Comparison of ENCODE assay signal across 13 mouse cellular contexts in the genomic region with DNA sequence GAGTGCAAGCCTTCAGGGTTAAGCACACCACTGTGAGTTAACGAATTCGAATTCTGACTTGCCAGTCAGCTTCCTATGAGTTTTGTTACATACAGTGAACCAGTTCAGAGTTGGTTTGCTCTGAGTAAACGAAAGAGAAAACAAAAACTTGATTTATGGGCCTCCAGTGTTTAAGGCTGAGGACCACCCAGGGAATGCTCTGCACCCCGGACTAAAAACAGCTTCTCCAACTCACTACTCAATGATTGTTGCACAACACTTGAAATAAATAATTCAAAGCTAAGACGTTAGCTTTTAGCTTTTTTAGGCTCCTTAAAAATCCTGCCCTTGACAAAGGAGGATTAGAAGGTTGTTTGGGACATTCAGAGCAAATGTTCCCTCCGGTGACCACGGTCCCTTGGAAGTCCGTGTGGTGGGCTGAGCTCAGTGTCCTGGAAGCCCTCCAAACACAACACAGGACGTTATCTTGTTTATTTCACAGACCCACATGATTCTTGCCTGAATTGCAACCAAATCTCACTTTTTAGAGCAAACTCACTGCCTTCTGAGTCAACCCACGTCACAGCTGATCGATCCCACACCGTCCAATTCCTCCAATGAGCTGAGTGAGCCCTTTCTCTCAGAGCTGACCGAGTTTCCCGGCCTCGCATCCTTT. TPM values are rescaled to one million over a fixed set of nuclear protein-coding genes. Genes with fewer than 3 reads are reported as not detected.
DNase-seq lines count a peak whose midpoint lies in the region; ATAC-seq and TF ChIP-seq lines count a peak whose summit lies in the region.
"Had no signal": no experiment of that assay in that cellular context is flagged by ENCODE, and none has a peak within 500 bp of the region (broad histone marks: within the 10 kb centered on the region; RNA-seq: fewer than 3 reads in every experiment).

No protein-coding gene starts in this region.

- 40% methylated on average over 15 of the region's 15 CpGs for WGBS in kidney, embryonic 14.5 days
- WGBS in intestine, embryonic 16.5 days: 55% methylated on average over 15 of the region's 15 CpGs

- no peak overlapping the region for H3K4me2 ChIP-seq in kidney, embryonic 14.5 days (replicated peaks; ENCODE audit: low read depth, low read length)
- no peak overlapping the region for H3K4me2 ChIP-seq in intestine, embryonic 16.5 days (ENCODE audit: low read depth, low read length)
- H3K4me2 ChIP-seq in myocyte (ENCODE audit: low read depth): no peak overlapping the region
- H3K4me2 ChIP-seq: forebrain, embryonic 13.5 days; hindbrain, embryonic 15.5 days; limb, embryonic 13.5 days had no signal

- H3K27ac ChIP-seq in kidney, embryonic 14.5 days (ENCODE audit: low read depth, low read length): peak overlapping the region; percentile 19; the same call in 1 of the 2 replicates
- H3K27ac ChIP-seq in intestine, embryonic 16.5 days (ENCODE audit: low read length): peak overlapping the region; percentile 59
- H3K27ac ChIP-seq: forebrain, embryonic 13.5 days; hindbrain, embryonic 15.5 days; limb, embryonic 13.5 days had no signal

- no peaks in the 10 kb centered on the region for H3K79me2 ChIP-seq in myocyte (ENCODE audit: control insufficient read depth, insufficient read depth)

- H3K4me1 ChIP-seq in kidney, embryonic 14.5 days (ENCODE audit: control insufficient read depth, insufficient read depth, low read length): peaks cover 50% of the 10 kb centered on the region
- H3K4me1 ChIP-seq in intestine, embryonic 16.5 days (ENCODE audit: control insufficient read depth, insufficient read depth, low read length): peaks cover 62% of the 10 kb centered on the region

- no peak for DNase-seq in kidney, adult 11 months
- DNase-seq in heart, adult 9 months (ENCODE audit: low spot score in 2 of 2): peak; percentile 63 to 65
- DNase-seq in urinary bladder, postnatal 10 days (ENCODE audit: low spot score): no peak
- no peak for DNase-seq in retina, postnatal 1 day
- DNase-seq in thymus, adult 18-20 months: no peak
- DNase-seq: cerebellum, postnatal 36 days; right cerebral cortex, adult 18-20 months had no signal

- TF ChIP-seq POLR2A in myocyte (IDR thresholded peaks at IDR 0.05; ENCODE audit: insufficient read length, low read depth): no peak

- H3K9ac ChIP-seq in kidney, embryonic 14.5 days (ENCODE audit: low read depth, low read length): no peak overlapping the region
- H3K9ac ChIP-seq in intestine, embryonic 16.5 days (ENCODE audit: low read depth, low read length): no peak overlapping the region
- H3K9ac ChIP-seq: forebrain, embryonic 13.5 days; hindbrain, embryonic 15.5 days; limb, embryonic 13.5 days had no signal

- no peaks in the 10 kb centered on the region for H3K27me3 ChIP-seq in kidney, embryonic 14.5 days (ENCODE audit: control insufficient read depth, insufficient read depth, low read length)
- no peaks in the 10 kb centered on the region for H3K27me3 ChIP-seq in intestine, embryonic 16.5 days (replicated peaks; ENCODE audit: control insufficient read depth, insufficient read depth, low read length)
- no peaks in the 10 kb centered on the region for H3K27me3 ChIP-seq in myocyte (ENCODE audit: control insufficient read depth, insufficient read depth, insufficient read length)
- H3K27me3 ChIP-seq: forebrain, embryonic 13.5 days; hindbrain, embryonic 15.5 days; limb, embryonic 13.5 days had no signal

- no peak overlapping the region for H3K4me3 ChIP-seq in kidney, embryonic 14.5 days (ENCODE audit: low read length)
- H3K4me3 ChIP-seq in intestine, embryonic 16.5 days (ENCODE audit: low read length): no peak overlapping the region
- no peak overlapping the region for H3K4me3 ChIP-seq in myocyte
- H3K4me3 ChIP-seq: forebrain, embryonic 13.5 days; hindbrain, embryonic 15.5 days; limb, embryonic 13.5 days had no signal

- no peak overlapping the region for H3ac ChIP-seq in myocyte (ENCODE audit: control insufficient read depth, insufficient read length)

- H3K36me3 ChIP-seq in kidney, embryonic 14.5 days (ENCODE audit: control insufficient read depth, insufficient read depth, low read length): 0 out of 2 replicates have a peak, but pooled peaks cover 3% of the 10 kb centered on the region
- H3K36me3 ChIP-seq in intestine, embryonic 16.5 days (ENCODE audit: control insufficient read depth, insufficient read depth, low read length): no peaks in the 10 kb centered on the region
- no peaks in the 10 kb centered on the region for H3K36me3 ChIP-seq in myocyte (ENCODE audit: control insufficient read depth, insufficient read depth)
- H3K36me3 ChIP-seq: hindbrain, embryonic 15.5 days had no signal

- ATAC-seq in kidney, embryonic 14.5 days (ENCODE audit: low FRiP score, low TSS enrichment): no peak
- ATAC-seq in intestine, embryonic 16.5 days: no peak
- ATAC-seq: forebrain, embryonic 13.5 days had no signal

- H3K9me3 ChIP-seq in kidney, embryonic 14.5 days (ENCODE audit: control insufficient read depth, low read length): no peaks in the 10 kb centered on the region
- no peaks in the 10 kb centered on the region for H3K9me3 ChIP-seq in intestine, embryonic 16.5 days (ENCODE audit: control insufficient read depth, low read length)
- H3K9me3 ChIP-seq: forebrain, embryonic 13.5 days; hindbrain, embryonic 15.5 days; limb, embryonic 13.5 days had no signal

TF ChIP-seq in myocyte, 11 proteins besides CTCF, POLR2A, EP300 and RAD21:
- TF ChIP-seq USF1 (IDR thresholded peaks at IDR 0.05; ENCODE audit: low read depth): no peak
- peak; percentile 47; the same call in 1 of the 2 replicates for TF ChIP-seq CEBPB (IDR thresholded peaks at IDR 0.05; ENCODE audit: insufficient read depth, poor library complexity, severe bottlenecking)

RNA-seq across cellular contexts. Expression of a gene that starts 38.8 kb away (rescaled TPM):
- polyA plus RNA-seq in kidney, embryonic 14.5 days (2014; fragmentation: Nextera tagmentation; extraction: Ambion mirVana): 7.9 and 9.1 TPM in 2 replicates
- polyA plus RNA-seq in intestine, embryonic 16.5 days (2015; fragmentation: Nextera tagmentation; extraction: Ambion mirVana): 7.5 and 8.6 TPM in 2 replicates
- polyA plus RNA-seq in myocyte (2012; fragmentation: generic; extraction: Trizol): 1.5 TPM

Comparison
In these comparisons a context has a peak if more than half of its experiments do, and no peak if none do; other contexts are left out.
1. DNase-seq: peak in heart, adult 9 months (2 of 2); none in kidney, adult 11 months (single experiment), urinary bladder, postnatal 10 days (single experiment), retina, postnatal 1 day (single experiment) and thymus, adult 18-20 months (0 of 2).